18 mouse cellular contexts compared by ENCODE assay signal in the genomic region with DNA sequence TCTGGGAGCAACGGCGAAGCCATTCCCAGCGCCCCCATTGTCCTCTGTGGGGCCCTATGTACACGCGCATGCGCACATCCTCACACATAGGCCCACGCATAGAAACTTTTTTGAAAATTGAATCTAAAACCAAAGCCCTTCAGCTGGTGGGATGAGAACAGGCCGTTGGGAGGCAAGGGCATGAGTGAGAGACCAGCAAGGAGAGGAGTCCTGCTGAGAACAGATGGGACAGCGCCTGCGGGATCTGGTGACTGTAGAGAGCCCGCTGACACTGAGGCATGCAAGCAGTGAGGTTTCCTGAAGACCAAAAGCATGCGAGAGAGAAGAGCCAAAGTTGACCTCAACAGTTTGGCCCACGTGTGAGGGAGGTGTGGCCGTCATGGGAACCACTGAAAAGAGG. TPM values are rescaled to one million over a fixed set of nuclear protein-coding genes. Genes with fewer than 3 reads are reported as not detected.
"Had no signal": no experiment of that assay in that cellular context is flagged by ENCODE, and none has a peak within 500 bp of the region (broad histone marks: within the 10 kb centered on the region; RNA-seq: fewer than 3 reads in every experiment).

No protein-coding gene starts in this region.

- H3K4me2 ChIP-seq: limb, embryonic 12.5 days; liver, embryonic 13.5 days; lung, embryonic 15.5 days; neural tube, embryonic 12.5 days; stomach, embryonic 15.5 days had no signal

- H3K4me1 ChIP-seq: limb, embryonic 12.5 days; liver, embryonic 13.5 days; lung, embryonic 15.5 days; stomach, embryonic 15.5 days had no signal

- DNase-seq: kidney, postnatal 10 days; kidney, postnatal 4 days; liver; liver, embryonic 13.5 days; liver, postnatal 0 days; lung, postnatal 14 days; midbrain, embryonic 14.5 days; retina, postnatal 1 day; right cerebral cortex, postnatal 14 days; thymus, postnatal 4 days had no signal

- H3K9ac ChIP-seq: limb, embryonic 12.5 days; liver, embryonic 13.5 days; liver, postnatal 0 days; lung, embryonic 15.5 days; neural tube, embryonic 12.5 days; stomach, embryonic 15.5 days had no signal

- H3K27ac ChIP-seq: layer of hippocampus, adult 2 months; limb, embryonic 12.5 days; liver, embryonic 13.5 days; lung, embryonic 15.5 days; neural tube, embryonic 12.5 days; stomach, embryonic 15.5 days had no signal

- H3K36me3 ChIP-seq: limb, embryonic 12.5 days; liver, embryonic 13.5 days; lung, embryonic 15.5 days; neural tube, embryonic 12.5 days; stomach, embryonic 15.5 days had no signal

- H3K4me3 ChIP-seq: layer of hippocampus, adult 2 months; limb, embryonic 12.5 days; liver, embryonic 13.5 days; lung, embryonic 15.5 days; neural tube, embryonic 12.5 days; stomach, embryonic 15.5 days had no signal

- H3K27me3 ChIP-seq: limb, embryonic 12.5 days; lung, embryonic 15.5 days; neural tube, embryonic 12.5 days; stomach, embryonic 15.5 days had no signal

- ATAC-seq: liver, postnatal 0 days had no signal

- H3K9me3 ChIP-seq: limb, embryonic 12.5 days; liver, embryonic 13.5 days; lung, embryonic 15.5 days; neural tube, embryonic 12.5 days; stomach, embryonic 15.5 days had no signal

RNA-seq across cellular contexts. Expression of gene Svop, which starts 5.9 kb away (rescaled TPM):
- total RNA-seq: monocyte, adult 5-6 weeks had no signal
- polyA plus RNA-seq: kidney, embryonic 14.5 days; liver, postnatal 0 days; spleen, adult 2 months had no signal
